Mouse (Mus musculus) olfactory bulb, adult 2 months (tissue): Measurements from ENCODE around the gene Cygb.

Experiments used
- CTCF ChIP-seq: fragments of 200-500 bp; IDR thresholded peaks from 2 replicates; pipeline ENCODE4 v1.5.1; 2012; ENCODE audit warnings: low read depth, mild to moderate bottlenecking, low read length, moderate library complexity; ENCODE audit not compliant: insufficient read depth
- POLR2A ChIP-seq: fragments of 200-500 bp; IDR thresholded peaks from 2 replicates; pipeline ENCODE4 v1.6.1; 2012; ENCODE audit warnings: mild to moderate bottlenecking, low read depth, low read length, moderate library complexity; ENCODE audit not compliant: insufficient read depth

DNA sequence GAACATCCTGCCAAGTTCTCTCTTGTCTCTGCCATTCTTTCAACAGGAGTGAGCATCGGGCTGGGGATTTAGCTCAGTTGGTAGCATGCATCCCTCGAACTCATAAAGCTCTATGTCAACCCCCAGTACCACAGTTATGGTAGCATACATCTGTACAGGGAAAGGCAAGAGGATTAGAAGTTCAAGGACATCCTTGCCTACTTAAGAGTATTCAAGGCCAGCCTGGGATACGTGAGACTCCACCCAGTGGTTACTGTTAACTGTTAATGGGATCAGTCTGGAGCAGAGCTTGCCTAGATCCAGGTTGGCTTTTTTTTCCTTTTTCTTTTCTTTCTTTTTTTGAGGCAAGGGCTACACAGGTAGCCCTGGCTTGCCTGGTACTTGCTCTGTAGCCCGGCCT lies 42.3 kb upstream of the Cygb start:
- TF ChIP-seq CTCF (no peak), POLR2A (no peak)
